Mouse (Mus musculus) cortical plate, adult 2 months (tissue): ENCODE results near the gene Rragc.

ENCODE experiments used
- CTCF ChIP-seq: fragments of 200-500 bp; IDR thresholded peaks from 2 replicates; pipeline ENCODE4 v1.5.1; 2011; ENCODE audit warnings: mild to moderate bottlenecking, control low read depth, low read length; ENCODE audit not compliant: insufficient read depth; ENCODE audit errors: extremely low read depth
- POLR2A ChIP-seq: fragments of 200-500 bp; IDR thresholded peaks from 2 replicates; pipeline ENCODE4 v1.6.1; 2011; ENCODE audit warnings: mild to moderate bottlenecking, low read length, control low read depth; ENCODE audit not compliant: insufficient read depth; ENCODE audit errors: extremely low read depth

DNA sequence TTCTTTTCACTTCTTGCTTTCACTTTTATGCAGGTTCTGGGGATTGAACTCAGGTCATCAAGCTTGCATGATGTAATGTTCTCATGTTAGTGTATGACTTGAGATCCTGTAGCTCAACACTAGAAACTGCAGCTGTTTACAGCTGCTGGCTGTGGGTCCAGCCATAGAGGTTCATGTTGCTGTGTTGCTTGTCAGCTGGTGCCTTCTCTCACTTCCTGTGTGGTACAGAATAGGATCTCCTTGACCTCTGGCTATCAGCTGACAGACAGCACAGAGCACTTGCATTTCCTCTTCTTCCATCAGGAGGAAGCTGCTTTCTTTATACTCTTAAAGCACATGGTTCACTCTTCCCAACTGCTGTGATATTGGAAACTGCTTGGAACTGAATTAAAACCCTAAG, 10.7 kb downstream of the Rragc start:
- TF ChIP-seq CTCF: no peak
- no peak for TF ChIP-seq POLR2A
